Mouse (Mus musculus) neural tube, embryonic 12.5 days (tissue): ENCODE data around the gene Ntrk3. TPM values are rescaled to one million over a fixed set of nuclear protein-coding genes. Genes with fewer than 3 reads are reported as not detected.

ENCODE experiments used
- ATAC-seq: fragments of 200-750 bp; cut with Nextera tagmentation; 2 replicates; pipeline ENCODE4 v1.8.0; 2017; ENCODE audit warnings: low read depth, mild to moderate bottlenecking, moderate TSS enrichment, moderate library complexity; ENCODE audit not compliant: low FRiP score
- H3K27ac ChIP-seq: fragments of 300-500 bp; sonication (generic); 2 replicates; pipeline ENCODE4 v1.5.1; 2016
- H3K27me3 ChIP-seq: fragments of 300-500 bp; sonication (generic); replicated peaks from 2 replicates; pipeline ENCODE4 v1.6.1; 2016; ENCODE audit warnings: mild to moderate bottlenecking
- H3K36me3 ChIP-seq: fragments of 300-500 bp; sonication (generic); 2 replicates; pipeline ENCODE4 v1.6.1; 2016; ENCODE audit warnings: mild to moderate bottlenecking
- H3K4me1 ChIP-seq: fragments of 300-500 bp; sonication (generic); 2 replicates; pipeline ENCODE4 v1.6.1; 2016
- H3K4me2 ChIP-seq: fragments of 300-500 bp; sonication (generic); replicated peaks from 2 replicates; pipeline ENCODE4 v1.6.1; 2016; ENCODE audit warnings: mild to moderate bottlenecking
- H3K4me3 ChIP-seq: fragments of 300-500 bp; sonication (generic); 2 replicates; pipeline ENCODE4 v1.5.1; 2016
- H3K9ac ChIP-seq: fragments of 300-500 bp; sonication (generic); 2 replicates; pipeline ENCODE4 v1.6.1; 2016; ENCODE audit warnings: mild to moderate bottlenecking
- H3K9me3 ChIP-seq: fragments of 300-500 bp; sonication (generic); 2 replicates; pipeline ENCODE4 v1.6.1; 2016; ENCODE audit warnings: mild to moderate bottlenecking
- WGBS: fragments of 180-500 bp; shearing (Covaris S2); methylation state at CpG from one replicate; pipeline ENCODE4 v1.1.7; 2016; 5-methylcytosine and 5-hydroxymethylcytosine counted together
- polyA plus RNA-seq: library from polyadenylated mRNA; unstranded; fragments of >200 nt; fragmentation: Nextera tagmentation; extraction: Ambion mirVana; gene quantifications from 2 replicates; pipeline ENCODE4 v1.2.1, GENCODE M21; 2016

Gene Ntrk3
- polyA plus RNA-seq, 1 experiment from 2014 or later: 17.6 TPM

- Histone ChIP-seq H3K4me1 (no peaks in the 10 kb centered on the region), H3K9ac (no peak overlapping the region), H3K27me3 (no peaks in the 10 kb centered on the region), H3K4me2 (no peak overlapping the region), H3K9me3 (no peaks in the 10 kb centered on the region), H3K27ac (no peak overlapping the region), H3K4me3 (no peak overlapping the region), H3K36me3 (no peaks in the 10 kb centered on the region)
- no peak for ATAC-seq
- 85% methylated on average over 7 of the region's 7 CpGs for WGBS
Measured at GRCm38 (mm10) chr7:78753752-78754457, 16.1 kb upstream of the Ntrk3 start.

DNA sequence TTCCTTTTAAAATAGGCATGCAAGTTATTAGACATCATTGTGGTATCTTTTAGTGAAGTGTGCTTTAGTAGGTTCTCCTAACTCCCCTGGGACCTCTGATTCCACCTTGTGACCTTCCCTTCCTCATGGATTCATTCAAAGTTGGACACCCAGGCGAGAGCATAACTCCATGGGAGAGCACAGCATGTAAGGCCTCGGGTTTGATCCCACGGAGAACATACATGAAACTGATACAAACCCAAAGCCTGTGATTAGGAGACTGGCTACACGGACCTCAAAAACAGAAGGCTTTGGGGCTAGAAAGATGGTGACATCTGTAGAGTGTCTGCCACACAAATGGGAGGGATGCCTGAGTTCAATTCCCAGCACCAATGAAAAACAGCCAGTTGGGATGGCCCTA, 15.1 kb upstream of the Ntrk3 start:
- ATAC-seq: no peak
- 91% methylated on average over 4 of the region's 4 CpGs for WGBS
- Histone ChIP-seq H3K27me3 (no peaks in the 10 kb centered on the region), H3K9me3 (no peaks in the 10 kb centered on the region), H3K4me3 (no peak overlapping the region), H3K36me3 (no peaks in the 10 kb centered on the region), H3K9ac (no peak overlapping the region), H3K4me2 (no peak overlapping the region), H3K4me1 (no peaks in the 10 kb centered on the region), H3K27ac (no peak overlapping the region)

- no peak for ATAC-seq
- Histone ChIP-seq H3K36me3 (no peaks in the 10 kb centered on the region), H3K4me3 (no peak overlapping the region), H3K9ac (no peak overlapping the region), H3K4me1 (no peaks in the 10 kb centered on the region), H3K27me3 (no peaks in the 10 kb centered on the region), H3K9me3 (no peaks in the 10 kb centered on the region), H3K4me2 (no peak overlapping the region), H3K27ac (no peak overlapping the region)
- WGBS: 75% methylated on average over 5 of the region's 5 CpGs
Measured at GRCm38 (mm10) chr7:78743731-78744385, 6.0 kb upstream of the Ntrk3 start.

DNA sequence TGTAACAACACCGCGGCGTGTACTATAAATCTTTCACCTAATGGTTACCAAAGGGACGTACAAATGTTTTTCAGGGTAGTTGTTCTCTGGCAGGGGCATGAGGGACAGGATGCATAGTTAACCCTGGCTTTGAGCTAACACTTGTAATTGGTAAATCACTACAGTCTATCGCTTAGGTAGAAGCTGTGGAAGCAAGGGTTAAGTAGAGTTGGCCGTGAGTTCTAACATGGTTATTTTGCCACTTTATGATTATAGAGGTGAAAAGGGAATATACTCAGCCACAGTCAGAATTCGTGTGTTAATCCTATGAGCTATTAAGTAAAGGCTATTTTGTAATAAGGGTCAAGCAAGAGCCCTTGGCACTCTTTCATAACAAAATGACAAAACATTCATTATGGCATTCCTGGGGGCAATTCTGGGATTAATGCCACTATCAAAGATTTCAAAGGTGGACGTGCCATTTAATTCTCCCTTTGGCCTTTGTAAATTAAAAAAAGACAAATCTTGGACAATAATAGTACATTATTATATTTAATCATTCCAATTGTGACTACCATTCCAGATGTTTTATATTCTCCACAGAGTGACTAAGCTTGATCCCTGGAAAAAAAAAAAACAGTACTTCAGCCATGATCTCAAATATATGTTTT, 1.7 kb upstream of the Ntrk3 start:
- 71% methylated on average over 8 of the region's 8 CpGs for WGBS
- H3K9ac ChIP-seq: no peak overlapping the region
- H3K27ac ChIP-seq: no peak overlapping the region
- H3K4me1 ChIP-seq: no peaks in the 10 kb centered on the region
- no peak overlapping the region for H3K4me2 ChIP-seq
- H3K9me3 ChIP-seq: no peaks in the 10 kb centered on the region
- ATAC-seq: no peak
- H3K36me3 ChIP-seq: no peaks in the 10 kb centered on the region
- H3K4me3 ChIP-seq: no peak overlapping the region
- no peaks in the 10 kb centered on the region for H3K27me3 ChIP-seq

- Histone ChIP-seq H3K4me3 (no peak overlapping the region), H3K9me3 (no peaks in the 10 kb centered on the region), H3K36me3 (no peaks in the 10 kb centered on the region), H3K4me1 (no peaks in the 10 kb centered on the region), H3K4me2 (no peak overlapping the region), H3K9ac (no peak overlapping the region), H3K27me3 (no peaks in the 10 kb centered on the region), H3K27ac (no peak overlapping the region)
- no peak for ATAC-seq
- WGBS: 92% methylated on average over 6 of the region's 6 CpGs
Measured at GRCm38 (mm10) chr7:78737196-78737595, 616 bp downstream of the Ntrk3 start.

DNA sequence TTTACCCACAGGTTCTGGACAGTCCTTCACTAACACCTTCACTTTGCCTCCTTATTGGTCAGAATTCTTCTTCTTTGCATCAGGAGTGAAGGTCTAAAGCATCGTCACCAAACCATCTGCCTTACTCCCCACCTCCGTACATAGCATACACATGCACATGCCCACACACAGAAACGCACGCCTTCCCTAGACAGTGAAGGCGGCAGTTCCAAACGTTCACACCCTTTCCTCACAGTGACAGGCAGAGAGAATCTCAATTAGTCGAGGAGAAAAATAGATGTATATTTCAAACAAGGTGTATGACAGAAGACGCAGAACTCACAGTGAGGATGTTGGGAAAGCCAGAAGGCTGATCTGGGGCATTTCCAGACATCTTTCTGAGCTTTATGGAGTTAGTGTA, 6.4 kb downstream of the Ntrk3 start:
- no peak overlapping the region for H3K9ac ChIP-seq

DNA sequence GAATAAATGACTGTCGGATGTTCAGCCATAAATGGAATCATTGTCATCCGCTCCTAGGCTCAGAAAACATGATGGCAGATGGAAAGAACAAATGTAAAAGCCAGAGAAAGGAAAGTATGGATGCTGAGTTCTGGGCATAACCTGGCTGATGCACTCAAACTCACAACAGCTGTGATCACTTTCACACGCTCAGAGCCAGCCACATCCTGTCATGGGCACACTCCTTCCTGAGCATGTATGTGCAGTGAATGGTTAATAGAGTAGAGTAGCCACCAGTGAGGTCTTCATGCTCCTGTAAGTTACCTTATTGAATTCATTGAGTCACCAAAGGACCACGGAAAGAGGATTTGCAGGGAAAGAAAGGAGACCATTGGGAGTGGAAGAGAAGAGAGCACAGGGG, 13.2 kb downstream of the Ntrk3 start:
- Histone ChIP-seq H3K9me3 (no peaks in the 10 kb centered on the region), H3K4me1 (no peaks in the 10 kb centered on the region), H3K9ac (no peak overlapping the region), H3K27me3 (no peaks in the 10 kb centered on the region), H3K36me3 (no peaks in the 10 kb centered on the region), H3K4me3 (no peak overlapping the region), H3K27ac (no peak overlapping the region), H3K4me2 (no peak overlapping the region)
- no peak for ATAC-seq
- WGBS: 70% methylated on average over 4 of the region's 4 CpGs

More for the DNA sequence above, 6.4 kb downstream of the Ntrk3 start:
- no peaks in the 10 kb centered on the region for H3K9me3 ChIP-seq
- H3K27me3 ChIP-seq: no peaks in the 10 kb centered on the region
- no peak overlapping the region for H3K4me3 ChIP-seq
- WGBS: 84% methylated on average over 8 of the region's 8 CpGs
- no peaks in the 10 kb centered on the region for H3K4me1 ChIP-seq
- no peak overlapping the region for H3K27ac ChIP-seq
- H3K4me2 ChIP-seq: no peak overlapping the region
- H3K36me3 ChIP-seq: no peaks in the 10 kb centered on the region
- no peak for ATAC-seq

GRCm38 (mm10) chr7:78722051-78722450, 15.8 kb downstream of the Ntrk3 start:
- no peak overlapping the region for H3K9ac ChIP-seq
- no peak overlapping the region for H3K4me3 ChIP-seq
- H3K36me3 ChIP-seq: no peaks in the 10 kb centered on the region
- no peaks in the 10 kb centered on the region for H3K4me1 ChIP-seq
- WGBS: 92% methylated on average over 4 of the region's 4 CpGs
- H3K27ac ChIP-seq: no peak overlapping the region
- H3K4me2 ChIP-seq: no peak overlapping the region
- no peaks in the 10 kb centered on the region for H3K27me3 ChIP-seq
- no peaks in the 10 kb centered on the region for H3K9me3 ChIP-seq
- ATAC-seq: no peak

GRCm38 (mm10) chr7:78720989-78721816, 16.6 kb downstream of the Ntrk3 start:
- Histone ChIP-seq H3K27me3 (no peaks in the 10 kb centered on the region), H3K9me3 (no peaks in the 10 kb centered on the region), H3K36me3 (no peaks in the 10 kb centered on the region), H3K27ac (no peak overlapping the region), H3K4me1 (no peaks in the 10 kb centered on the region), H3K9ac (no peak overlapping the region), H3K4me3 (no peak overlapping the region), H3K4me2 (no peak overlapping the region)
- ATAC-seq: no peak
- WGBS: 90% methylated on average over 9 of the region's 9 CpGs

DNA sequence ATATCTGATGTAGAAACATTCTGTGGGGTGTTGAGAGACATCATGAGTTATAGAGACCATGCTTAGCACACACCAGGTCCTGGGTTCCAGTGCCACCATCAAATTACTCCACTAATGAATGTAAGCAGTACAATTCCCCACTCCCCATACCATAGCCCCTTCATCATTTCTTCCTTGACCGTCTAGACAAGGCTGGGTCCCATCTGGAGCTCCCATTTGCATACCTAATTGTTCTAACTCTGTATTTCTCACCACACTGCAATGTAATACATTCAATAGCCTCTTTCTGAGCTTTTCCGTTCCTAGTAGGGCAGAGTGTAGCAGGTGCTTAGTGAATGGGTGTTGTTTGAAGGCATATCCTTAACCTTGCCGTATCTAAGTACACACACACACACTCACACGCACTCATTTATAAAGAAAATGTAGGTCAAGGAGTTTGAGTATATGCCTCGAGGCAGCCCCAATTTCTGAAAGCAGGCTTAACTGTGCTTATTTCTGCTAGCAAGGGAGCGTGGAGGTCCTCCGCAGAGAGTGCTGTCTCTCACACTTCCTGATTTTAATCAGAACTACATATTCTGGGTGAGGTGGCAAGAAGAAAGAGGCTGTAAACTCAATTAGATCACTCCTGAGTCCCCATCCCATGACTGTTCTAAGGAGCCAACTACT, 17.9 kb downstream of the Ntrk3 start:
- H3K4me3 ChIP-seq: no peak overlapping the region
- no peaks in the 10 kb centered on the region for H3K27me3 ChIP-seq
- no peaks in the 10 kb centered on the region for H3K9me3 ChIP-seq
- WGBS: 68% methylated on average over 7 of the region's 7 CpGs
- H3K4me1 ChIP-seq: no peaks in the 10 kb centered on the region
- H3K4me2 ChIP-seq: no peak overlapping the region
- H3K36me3 ChIP-seq: no peaks in the 10 kb centered on the region
- no peak for ATAC-seq
- H3K27ac ChIP-seq: no peak overlapping the region
- H3K9ac ChIP-seq: no peak overlapping the region

DNA sequence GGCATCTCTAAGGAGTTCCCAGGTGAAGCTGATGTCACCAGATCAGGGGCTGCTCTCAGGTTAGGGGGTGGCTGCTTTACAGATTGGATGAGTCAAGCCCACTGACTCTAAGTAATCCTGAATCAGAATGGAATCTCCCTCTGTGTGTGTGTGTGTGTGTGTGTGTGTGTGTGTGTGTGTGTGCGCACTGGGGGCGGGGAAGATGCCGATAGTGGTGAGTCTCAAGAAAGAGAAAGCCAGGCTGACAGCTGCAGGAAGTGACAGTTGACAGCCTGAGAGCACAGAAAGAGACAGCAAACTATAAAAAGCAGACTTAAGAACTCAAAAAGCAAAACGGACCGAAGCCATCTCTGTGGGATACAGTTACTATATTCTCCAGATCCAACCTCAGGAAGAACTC, 18.7 kb downstream of the Ntrk3 start:
- ATAC-seq: no peak
- Histone ChIP-seq H3K4me3 (no peak overlapping the region), H3K27ac (no peak overlapping the region), H3K36me3 (no peaks in the 10 kb centered on the region), H3K9me3 (no peaks in the 10 kb centered on the region), H3K4me1 (no peaks in the 10 kb centered on the region), H3K9ac (no peak overlapping the region), H3K4me2 (no peak overlapping the region), H3K27me3 (no peaks in the 10 kb centered on the region)
- WGBS: 90% methylated on average over 5 of the region's 5 CpGs

DNA sequence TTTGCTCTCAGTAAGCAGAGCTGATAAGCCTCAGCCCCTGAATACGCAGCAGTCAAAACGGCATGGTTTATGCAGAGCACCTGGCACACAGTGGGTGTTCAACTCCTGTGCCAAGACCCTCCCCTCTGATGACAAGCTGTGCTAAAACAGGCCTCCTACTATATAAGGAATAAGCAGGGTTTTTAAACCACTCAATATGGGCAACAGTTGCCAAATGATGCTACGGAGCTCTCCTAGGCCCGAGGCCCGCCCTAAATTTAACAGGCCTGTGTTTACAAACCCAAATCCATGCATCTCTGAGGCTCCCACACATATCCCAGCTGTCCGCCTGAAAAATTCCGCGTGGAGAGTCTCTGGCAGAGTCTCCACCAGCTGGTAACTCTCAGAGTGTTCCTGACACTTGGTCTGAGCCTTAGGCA, 19.6 kb downstream of the Ntrk3 start:
- H3K4me3 ChIP-seq: no peak overlapping the region
- H3K4me2 ChIP-seq: no peak overlapping the region
- H3K9ac ChIP-seq: no peak overlapping the region
- no peak for ATAC-seq
- H3K9me3 ChIP-seq: no peaks in the 10 kb centered on the region
- H3K27ac ChIP-seq: no peak overlapping the region
- H3K27me3 ChIP-seq: no peaks in the 10 kb centered on the region
- no peaks in the 10 kb centered on the region for H3K36me3 ChIP-seq
- H3K4me1 ChIP-seq: no peaks in the 10 kb centered on the region
- WGBS: 86% methylated on average over 8 of the region's 8 CpGs
